Mouse (Mus musculus) midbrain, embryonic 11.5 days (tissue): Measurements from ENCODE around the gene Susd1. TPM values are rescaled to one million over a fixed set of nuclear protein-coding genes. Genes with fewer than 3 reads are reported as not detected.

Experiments used
- ATAC-seq: fragments of 200-750 bp; cut with Nextera tagmentation; 2 replicates; pipeline ENCODE4 v1.8.0; 2017; ENCODE audit warnings: moderate TSS enrichment, moderate library complexity; ENCODE audit not compliant: low FRiP score
- DNase-seq: peaks from one replicate; pipeline ENCODE4 v3.0.0; 2015; ENCODE audit warnings: low spot score; ENCODE audit errors: missing footprints
- H3K27ac ChIP-seq: fragments of 300-500 bp; sonication (generic); 2 replicates; pipeline ENCODE4 v1.5.1; 2014; ENCODE audit warnings: low read depth, low read length
- H3K27me3 ChIP-seq: fragments of 300-500 bp; sonication (generic); 2 replicates; pipeline ENCODE4 v1.6.1; 2014; ENCODE audit warnings: mild to moderate bottlenecking, low read length, moderate library complexity, mixed read lengths; ENCODE audit not compliant: control insufficient read depth, insufficient read depth
- H3K36me3 ChIP-seq: fragments of 300-500 bp; sonication (generic); 2 replicates; pipeline ENCODE4 v1.6.1; 2014; ENCODE audit warnings: mild to moderate bottlenecking, low read length, moderate library complexity, mixed read lengths; ENCODE audit not compliant: control insufficient read depth, insufficient read depth
- H3K4me1 ChIP-seq: fragments of 300-500 bp; sonication (generic); 2 replicates; pipeline ENCODE4 v1.6.1; 2014; ENCODE audit warnings: low read length; ENCODE audit not compliant: control insufficient read depth, insufficient read depth
- H3K4me2 ChIP-seq: fragments of 300-500 bp; sonication (generic); 2 replicates; pipeline ENCODE4 v1.6.1; 2014; ENCODE audit warnings: mild to moderate bottlenecking, moderate library complexity
- H3K4me3 ChIP-seq: fragments of 300-500 bp; sonication (generic); 2 replicates; pipeline ENCODE4 v1.5.1; 2014; ENCODE audit warnings: low read depth, low read length
- H3K9ac ChIP-seq: fragments of 300-500 bp; sonication (generic); 2 replicates; pipeline ENCODE4 v1.6.1; 2014; ENCODE audit warnings: low read length
- H3K9me3 ChIP-seq: fragments of 300-500 bp; sonication (generic); 2 replicates; pipeline ENCODE4 v1.6.1; 2016; ENCODE audit warnings: low read length; ENCODE audit not compliant: control insufficient read depth
- WGBS: fragments of 180-500 bp; shearing (Covaris S2); extraction: QIAGEN DNeasy Blood & Tissue Kit; methylation state at CpG from one replicate; pipeline ENCODE4 v1.1.7; 2014; 5-methylcytosine and 5-hydroxymethylcytosine counted together
- polyA plus RNA-seq: library from polyadenylated mRNA; unstranded; fragments of >200 nt; fragmentation: Nextera tagmentation; extraction: Ambion mirVana; gene quantifications from 2 replicates; pipeline ENCODE4 v1.2.1, GENCODE M21; 2014

Susd1 gene
- polyA plus RNA-seq, 1 experiment from 2014 or later: 1.0 TPM

DNA sequence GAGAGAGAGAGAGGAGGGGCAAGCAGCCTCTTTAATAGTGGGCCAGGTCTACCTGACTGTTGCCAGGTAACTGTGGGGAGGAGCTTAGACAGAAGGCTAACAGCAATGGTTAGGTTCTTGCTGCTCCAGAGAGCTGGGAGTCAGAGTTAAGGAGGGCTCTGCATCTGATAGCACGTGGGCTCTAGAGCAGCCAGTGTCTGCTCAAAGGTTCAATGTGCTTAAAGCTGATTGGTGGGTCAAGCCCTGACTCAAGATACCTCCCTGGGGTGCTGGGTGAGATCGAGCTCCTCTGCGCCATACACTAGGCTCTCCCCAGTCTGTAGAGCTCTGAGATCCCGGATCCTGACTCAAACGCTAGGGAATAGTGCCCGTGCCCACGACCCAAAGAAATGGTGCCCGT, 136.0 kb downstream of the Susd1 start:
- Histone ChIP-seq H3K27me3 (no peaks in the 10 kb centered on the region), H3K4me2 (no peak overlapping the region), H3K27ac (no peak overlapping the region), H3K4me1 (no peaks in the 10 kb centered on the region), H3K9me3 (no peaks in the 10 kb centered on the region), H3K9ac (no peak overlapping the region), H3K36me3 (no peaks in the 10 kb centered on the region), H3K4me3 (no peak overlapping the region)
- DNase-seq: no peak
- ATAC-seq: no peak
- 91% methylated on average over 8 of the region's 8 CpGs for WGBS

DNA sequence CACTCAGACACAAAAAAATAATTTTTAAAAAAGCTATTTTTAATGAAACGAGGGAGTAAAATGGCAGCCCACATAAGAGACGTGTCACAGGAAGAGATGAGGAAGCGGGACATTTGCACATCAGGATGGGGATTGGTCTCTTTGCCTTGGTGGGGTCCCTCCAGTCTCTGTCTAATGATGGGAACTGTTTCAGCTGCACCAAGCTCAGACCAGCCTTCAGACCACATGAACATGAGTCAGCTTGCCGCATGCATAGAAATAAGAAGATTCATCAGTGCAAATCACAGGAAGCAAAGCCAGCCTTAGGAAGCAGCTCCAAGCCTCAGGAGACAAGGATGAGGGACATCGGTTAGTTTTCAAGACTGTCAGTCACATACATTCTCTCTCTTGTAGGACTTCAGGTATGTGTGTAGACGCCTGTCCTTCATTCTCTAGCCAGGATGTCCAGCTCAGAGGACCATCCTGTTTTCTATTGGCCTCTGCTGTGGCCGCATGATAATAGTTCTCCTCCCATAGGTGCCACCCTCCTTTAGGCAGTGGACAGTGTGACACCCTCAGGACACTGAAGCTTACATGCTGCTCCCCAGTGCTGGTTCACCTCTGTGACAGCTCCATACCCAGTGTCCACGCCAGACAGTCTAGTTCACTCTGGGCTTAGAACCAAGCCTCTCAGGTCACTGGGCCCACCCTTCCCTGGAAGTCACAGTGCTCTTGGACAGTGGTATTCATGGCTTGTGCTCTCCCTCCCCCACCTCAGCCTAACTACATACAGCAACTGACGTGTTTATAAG, 137.2 kb downstream of the Susd1 start:
- WGBS: 88% methylated on average over 9 of the region's 9 CpGs
- H3K27ac ChIP-seq: no peak overlapping the region

DNA sequence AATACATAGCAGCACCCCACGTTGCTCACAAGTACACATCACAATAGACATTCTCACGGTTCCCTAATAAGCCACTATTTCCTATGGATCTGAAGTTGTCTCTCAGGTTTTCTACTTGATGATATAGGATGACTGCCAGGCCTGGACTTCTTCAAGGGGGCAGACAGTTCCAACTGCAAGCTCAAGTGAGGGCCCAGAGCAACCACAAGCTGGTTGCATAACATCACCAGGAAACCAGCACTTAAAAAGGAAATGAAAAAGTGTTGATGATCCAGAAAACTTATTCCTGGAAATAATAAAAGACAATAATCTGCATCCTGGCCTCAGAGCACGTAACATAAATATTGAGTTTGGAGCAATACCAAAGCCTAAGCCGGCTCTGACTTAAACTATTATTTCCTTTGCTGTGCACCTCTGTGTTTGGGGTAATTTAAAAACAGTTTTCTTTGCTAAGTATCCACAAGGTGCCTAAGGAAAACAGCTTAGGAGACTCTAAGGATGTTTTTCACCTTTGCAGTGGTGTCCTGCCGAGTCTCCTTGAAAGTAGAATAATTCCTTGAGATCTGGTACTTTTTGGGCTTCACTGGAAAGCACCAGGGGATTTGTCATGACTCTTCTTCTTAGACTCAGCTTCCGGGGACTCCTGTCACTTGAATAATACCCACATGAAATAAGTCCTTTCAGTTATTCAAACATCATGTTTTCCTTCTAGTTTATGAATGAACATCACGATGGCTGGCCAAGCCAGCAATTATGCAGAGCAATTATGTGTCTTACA, 139.5 kb downstream of the Susd1 start:
- no peaks in the 10 kb centered on the region for H3K4me1 ChIP-seq
- ATAC-seq: no peak

More for the DNA sequence above, 137.2 kb downstream of the Susd1 start:
- no peaks in the 10 kb centered on the region for H3K36me3 ChIP-seq
- H3K4me1 ChIP-seq: no peaks in the 10 kb centered on the region
- ATAC-seq (no peak), DNase-seq (no peak)
- H3K4me3 ChIP-seq: no peak overlapping the region
- no peak overlapping the region for H3K9ac ChIP-seq
- H3K4me2 ChIP-seq: no peak overlapping the region
- no peaks in the 10 kb centered on the region for H3K9me3 ChIP-seq
- no peaks in the 10 kb centered on the region for H3K27me3 ChIP-seq

DNA sequence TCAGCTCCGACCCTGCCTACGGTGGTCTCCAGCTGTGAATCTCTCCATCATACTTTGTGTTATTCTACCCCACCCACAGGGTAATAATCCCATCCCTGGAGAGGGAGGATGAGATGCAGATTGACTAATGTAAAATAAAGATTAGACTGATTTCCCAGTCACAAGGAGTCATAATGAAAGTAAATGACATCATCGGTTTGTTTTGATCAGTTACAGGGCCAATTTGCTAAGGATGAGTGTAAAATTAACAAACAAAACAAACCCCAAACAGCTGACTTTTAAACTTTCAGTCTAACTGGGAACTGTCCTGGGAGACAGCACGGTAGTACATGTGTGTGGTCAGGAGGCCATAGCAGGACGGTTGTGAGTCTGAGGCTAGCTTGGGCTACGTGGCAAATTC, 143.3 kb downstream of the Susd1 start:
- Histone ChIP-seq H3K9me3 (no peaks in the 10 kb centered on the region), H3K9ac (no peak overlapping the region), H3K27me3 (no peaks in the 10 kb centered on the region), H3K36me3 (no peaks in the 10 kb centered on the region), H3K4me3 (no peak overlapping the region), H3K4me2 (no peak overlapping the region), H3K4me1 (no peaks in the 10 kb centered on the region), H3K27ac (no peak overlapping the region)
- WGBS: 82% methylated on average over 6 of the region's 6 CpGs
- ATAC-seq (no peak), DNase-seq (no peak)

More for the DNA sequence above, 139.5 kb downstream of the Susd1 start:
- Histone ChIP-seq H3K4me3 (no peak overlapping the region), H3K4me2 (no peak overlapping the region), H3K9ac (no peak overlapping the region), H3K9me3 (no peaks in the 10 kb centered on the region), H3K27me3 (no peaks in the 10 kb centered on the region), H3K27ac (no peak overlapping the region), H3K36me3 (no peaks in the 10 kb centered on the region)
- 79% methylated on average over 7 of the region's 7 CpGs for WGBS
- peak; percentile 54 for DNase-seq

DNA sequence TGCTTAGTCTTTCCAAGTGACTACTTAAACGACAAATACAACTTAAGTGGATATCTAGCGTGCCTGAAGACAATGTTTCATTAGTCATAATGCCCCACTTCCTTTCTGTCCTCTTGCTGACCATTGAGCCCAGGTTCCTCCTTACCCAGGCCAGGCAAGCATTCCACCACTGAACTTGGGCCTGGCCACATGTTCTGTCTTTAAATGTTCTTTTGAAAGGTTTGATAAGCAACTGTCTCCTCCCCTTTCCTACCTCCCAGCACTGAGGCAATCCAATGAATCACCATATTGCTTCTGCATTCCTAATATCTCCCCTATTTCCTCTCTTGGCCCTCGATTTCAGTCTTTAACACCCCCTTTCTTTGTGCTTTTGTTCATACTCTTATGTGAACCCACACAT, 143.8 kb downstream of the Susd1 start:
- ATAC-seq (no peak), DNase-seq (no peak)
- Histone ChIP-seq H3K27me3 (no peaks in the 10 kb centered on the region), H3K9me3 (no peaks in the 10 kb centered on the region), H3K4me3 (no peak overlapping the region), H3K4me1 (no peaks in the 10 kb centered on the region), H3K27ac (no peak overlapping the region; the same call in 1 of the 2 replicates), H3K36me3 (no peaks in the 10 kb centered on the region), H3K4me2 (no peak overlapping the region), H3K9ac (no peak overlapping the region)
- 88% methylated on average over 3 of the region's 3 CpGs for WGBS

DNA sequence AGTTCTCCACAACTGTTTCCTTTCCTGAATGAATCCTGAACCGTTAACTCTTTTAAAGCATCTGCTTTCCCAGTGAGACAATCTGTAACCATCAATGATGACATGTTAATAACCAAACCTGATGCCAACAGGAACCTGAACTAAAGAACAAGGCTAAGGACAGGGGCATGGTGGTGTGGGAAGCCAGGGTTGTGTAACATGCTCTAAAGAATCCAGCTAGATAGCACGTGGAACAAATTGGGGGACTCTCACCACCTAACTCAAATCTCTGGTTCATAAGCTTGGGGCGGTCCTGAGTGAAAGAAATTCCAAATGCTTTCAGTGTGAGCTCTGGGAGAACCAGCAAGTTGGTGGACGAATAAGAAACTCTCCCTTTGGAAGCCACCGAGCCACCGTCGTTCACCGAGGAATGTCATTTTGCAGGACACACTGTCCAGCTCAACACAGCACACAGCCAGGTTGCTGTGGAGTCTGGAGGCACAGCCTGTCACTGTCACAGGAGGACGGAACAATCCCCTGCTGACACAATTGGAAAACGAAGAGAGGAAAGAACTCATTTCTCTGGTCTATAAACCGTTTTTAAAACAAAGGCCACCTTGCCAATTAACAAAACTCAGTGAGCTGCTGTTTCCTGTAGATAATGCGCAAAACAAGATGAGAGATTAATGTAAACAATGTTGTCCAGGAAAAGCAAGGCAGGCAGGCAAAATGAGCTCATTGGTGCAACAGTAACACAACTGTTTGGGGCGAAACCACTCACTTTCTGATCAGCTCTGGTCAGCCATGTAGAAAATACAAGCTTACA, 146.3 kb downstream of the Susd1 start:
- Histone ChIP-seq H3K4me2 (no peak overlapping the region), H3K27ac (no peak overlapping the region), H3K4me1 (no peaks in the 10 kb centered on the region), H3K9me3 (no peaks in the 10 kb centered on the region), H3K9ac (no peak overlapping the region), H3K27me3 (no peaks in the 10 kb centered on the region), H3K4me3 (no peak overlapping the region), H3K36me3 (no peaks in the 10 kb centered on the region)
- DNase-seq (peak; percentile 47), ATAC-seq (no peak)
- WGBS: 82% methylated on average over 13 of the region's 13 CpGs

DNA sequence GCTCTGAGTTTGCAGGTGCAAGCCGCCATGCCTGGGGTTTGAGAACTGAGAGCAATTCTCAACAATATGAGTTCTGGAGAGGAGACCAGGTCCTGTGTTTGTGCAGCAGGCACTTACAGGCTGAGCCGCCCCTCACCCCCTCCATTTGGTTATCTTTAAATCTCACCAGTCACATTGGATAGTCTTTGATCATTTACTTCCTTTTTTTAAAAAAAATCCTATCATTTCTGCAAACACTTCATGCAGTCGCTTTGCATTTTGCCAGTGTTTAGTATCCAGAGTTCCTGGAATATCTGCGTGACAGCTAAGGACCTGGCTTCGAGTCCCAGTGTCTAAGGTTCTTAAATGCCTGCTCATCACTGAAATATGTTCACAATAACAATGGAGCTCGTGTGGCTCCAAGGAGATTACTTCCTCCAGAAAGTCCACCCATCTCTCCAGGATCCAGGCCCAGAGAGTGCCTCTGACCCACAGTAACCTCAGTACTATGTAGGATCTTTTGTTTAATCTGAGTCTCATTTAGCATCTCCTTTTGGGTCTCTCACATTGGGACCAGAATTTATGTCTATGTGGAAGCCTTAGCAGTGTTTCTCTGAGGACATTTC, 147.4 kb downstream of the Susd1 start:
- DNase-seq: no peak
- no peaks in the 10 kb centered on the region for H3K9me3 ChIP-seq
- no peak overlapping the region for H3K4me2 ChIP-seq
- no peak for ATAC-seq
- no peaks in the 10 kb centered on the region for H3K27me3 ChIP-seq
- H3K27ac ChIP-seq: no peak overlapping the region
- WGBS: 80% methylated on average over 6 of the region's 6 CpGs
- H3K4me3 ChIP-seq: no peak overlapping the region
- H3K4me1 ChIP-seq: no peaks in the 10 kb centered on the region
- no peaks in the 10 kb centered on the region for H3K36me3 ChIP-seq
- H3K9ac ChIP-seq: no peak overlapping the region

DNA sequence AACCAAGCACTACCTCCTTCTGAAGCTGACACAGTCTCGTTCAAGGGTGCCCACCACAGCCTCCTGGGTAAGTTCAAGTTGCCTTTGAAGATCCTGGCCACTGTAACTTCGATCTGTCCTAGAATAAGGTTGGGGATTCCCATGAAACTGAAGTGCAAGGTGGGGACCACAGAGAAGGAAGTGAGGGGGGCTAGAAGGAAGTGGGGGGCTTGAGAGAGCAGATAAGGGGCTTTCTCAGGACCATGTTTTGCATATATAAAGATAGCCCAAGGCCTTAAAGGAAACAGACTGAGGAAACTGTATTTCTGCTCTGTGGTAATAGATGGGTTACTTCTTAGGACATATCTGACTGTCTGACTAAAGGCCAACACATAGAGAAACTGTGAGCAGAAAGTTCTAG, 151.3 kb downstream of the Susd1 start:
- no peaks in the 10 kb centered on the region for H3K9me3 ChIP-seq
- ATAC-seq: no peak
- no peak overlapping the region for H3K4me2 ChIP-seq
- no peaks in the 10 kb centered on the region for H3K4me1 ChIP-seq
- H3K27ac ChIP-seq: no peak overlapping the region
- H3K27me3 ChIP-seq: no peaks in the 10 kb centered on the region
- WGBS: 68% methylated on average over 2 of the region's 2 CpGs
- no peaks in the 10 kb centered on the region for H3K36me3 ChIP-seq
- no peak overlapping the region for H3K4me3 ChIP-seq
- H3K9ac ChIP-seq: no peak overlapping the region
- DNase-seq: no peak
